Mouse (Mus musculus): ENCODE data around the gene Guk1. TPM values are rescaled to one million over a fixed set of nuclear protein-coding genes. Genes with fewer than 3 reads are reported as not detected.
A peak's percentile ranks its signal among the peaks of the same experiment; 100 is the strongest.

Gene Guk1
- total RNA-seq, 2 experiments from 2014 or later, result 124 to 134 TPM

- DNase-seq (ENCODE audit: low spot score in 2 of 2), result no peak
- intact Hi-C loops (cut with DNase I), result loop anchor here (5.0 kb wide), 1 partner anchor 103 kb away; no protein-coding TSS in a partner anchor
These were observed 17.7 kb downstream of the Guk1 start for GRCm38 (mm10) chr11:59174189-59174838.

- intact Hi-C loops (cut with DNase I), result loop anchor here (5.0 kb wide), 1 partner anchor 107 kb away; no protein-coding TSS in a partner anchor
- no peak for DNase-seq (ENCODE audit: low spot score in 2 of 2)
These were observed 21.5 kb downstream of the Guk1 start for GRCm38 (mm10) chr11:59170549-59170948.

- intact Hi-C loops (cut with DNase I), result loop anchor here (5.0 kb wide), 1 partner anchor 107 kb away; no protein-coding TSS in a partner anchor
- no peak for DNase-seq (ENCODE audit: low spot score in 2 of 2)
These were observed 22.2 kb downstream of the Guk1 start for GRCm38 (mm10) chr11:59169807-59170206.

- intact Hi-C loops (cut with DNase I), result no loop called here
- no peak for DNase-seq (ENCODE audit: low spot score in 2 of 2)
These were observed 26.3 kb downstream of the Guk1 start for GRCm38 (mm10) chr11:59165616-59166241.

- DNase-seq (ENCODE audit: low spot score in 2 of 2), result no peak
- intact Hi-C loops (cut with DNase I), result no loop called here
These were observed 27.6 kb downstream of the Guk1 start for GRCm38 (mm10) chr11:59164384-59164783.

- DNase-seq (ENCODE audit: low spot score in 2 of 2), result peak; percentile 99 to 100
- intact Hi-C loops (cut with DNase I), result no loop called here
These were observed 28.5 kb downstream of the Guk1 start, which contains the start of gene Iba57 for GRCm38 (mm10) chr11:59163255-59164236. Gene Iba57 (minus strand): TSS chr11:59163739.

- intact Hi-C loops (cut with DNase I), result no loop called here
- no peak for DNase-seq (ENCODE audit: low spot score in 2 of 2)
These were observed 29.4 kb downstream of the Guk1 start for GRCm38 (mm10) chr11:59162443-59163254.

- intact Hi-C loops (cut with DNase I), result no loop called here
- DNase-seq (ENCODE audit: low spot score in 2 of 2), result no peak
These were observed 30.6 kb downstream of the Guk1 start for GRCm38 (mm10) chr11:59161398-59161797.

- intact Hi-C loops (cut with DNase I), result no loop called here
- DNase-seq (ENCODE audit: low spot score in 2 of 2), result no peak
These were observed 32.5 kb downstream of the Guk1 start for GRCm38 (mm10) chr11:59159558-59159957.

- intact Hi-C loops (cut with DNase I), result no loop called here
- DNase-seq (ENCODE audit: low spot score in 2 of 2), result no peak
These were observed 32.9 kb downstream of the Guk1 start for GRCm38 (mm10) chr11:59159099-59159498.

- DNase-seq (ENCODE audit: low spot score in 2 of 2), result no peak
- intact Hi-C loops (cut with DNase I), result no loop called here
These were observed 36.1 kb downstream of the Guk1 start for GRCm38 (mm10) chr11:59155900-59156299.

GRCm38 (mm10) chr11:59154220-59154619 is 37.8 kb downstream of the Guk1 start:
- DNase-seq (ENCODE audit: low spot score in 2 of 2), result no peak
- intact Hi-C loops (cut with DNase I), result no loop called here

GRCm38 (mm10) chr11:59151729-59152128 is 40.3 kb downstream of the Guk1 start:
- DNase-seq (ENCODE audit: low spot score in 2 of 2), result no peak

GRCm38 (mm10) chr11:59149302-59149701 is 42.7 kb downstream of the Guk1 start:
- DNase-seq (ENCODE audit: low spot score in 2 of 2), result no peak
- intact Hi-C loops (cut with DNase I), result no loop called here

More at GRCm38 (mm10) chr11:59151729-59152128, 40.3 kb downstream of the Guk1 start:
- intact Hi-C loops (cut with DNase I), result no loop called here

- intact Hi-C loops (cut with DNase I), result no loop called here
- no peak for DNase-seq (ENCODE audit: low spot score in 2 of 2)
These were observed 49.0 kb downstream of the Guk1 start for GRCm38 (mm10) chr11:59142962-59143361.

- DNase-seq (ENCODE audit: low spot score in 2 of 2), result no peak
These were observed 50.1 kb downstream of the Guk1 start for GRCm38 (mm10) chr11:59141772-59142370.

GRCm38 (mm10) chr11:59138537-59139486 is 53.2 kb downstream of the Guk1 start:
- DNase-seq (ENCODE audit: low spot score in 2 of 2), result no peak
- intact Hi-C loops (cut with DNase I), result no loop called here

More at GRCm38 (mm10) chr11:59141772-59142370, 50.1 kb downstream of the Guk1 start:
- intact Hi-C loops (cut with DNase I), result no loop called here

Data from left cerebral cortex, postnatal 25 days (tissue).